Mouse (Mus musculus) neural tube, embryonic 11.5 days (tissue): ENCODE results near the gene Fuk. TPM values are rescaled to one million over a fixed set of nuclear protein-coding genes. Genes with fewer than 3 reads are reported as not detected.
"Not testable (repeated sequence)": the region's sequence is repeated elsewhere in the genome, so short reads cannot be mapped to it uniquely, and the experiment has no call there.

ENCODE experiments used
- ATAC-seq: fragments of 200-750 bp; cut with Nextera tagmentation; 2 replicates; pipeline ENCODE4 v1.8.0; 2017; ENCODE audit warnings: moderate number of reproducible peaks, mild to moderate bottlenecking, moderate TSS enrichment, moderate library complexity; ENCODE audit not compliant: insufficient read depth, low FRiP score, low TSS enrichment
- DNase-seq: peaks from one replicate; pipeline ENCODE4 v3.0.0-alpha.2; 2015; ENCODE audit warnings: low spot score
- H3K27ac ChIP-seq: fragments of 300-500 bp; sonication (generic); 2 replicates; pipeline ENCODE4 v1.5.1; 2014; ENCODE audit warnings: low read depth, mild to moderate bottlenecking, low read length
- H3K27me3 ChIP-seq: fragments of 300-500 bp; sonication (generic); 2 replicates; pipeline ENCODE4 v1.6.1; 2014; ENCODE audit warnings: mild to moderate bottlenecking, low read length, mixed read lengths; ENCODE audit not compliant: control insufficient read depth, insufficient read depth
- H3K36me3 ChIP-seq: fragments of 300-500 bp; sonication (generic); 2 replicates; pipeline ENCODE4 v1.6.1; 2014; ENCODE audit warnings: mild to moderate bottlenecking, low read length, moderate library complexity, mixed read lengths; ENCODE audit not compliant: control insufficient read depth, insufficient read depth
- H3K4me1 ChIP-seq: fragments of 300-500 bp; sonication (generic); 2 replicates; pipeline ENCODE4 v1.6.1; 2014; ENCODE audit warnings: low read length, mixed read lengths; ENCODE audit not compliant: control insufficient read depth, insufficient read depth
- H3K4me2 ChIP-seq: fragments of 300-500 bp; sonication (generic); 2 replicates; pipeline ENCODE4 v1.6.1; 2014; ENCODE audit warnings: low read depth, mild to moderate bottlenecking, moderate library complexity
- H3K4me3 ChIP-seq: fragments of 300-500 bp; sonication (generic); 2 replicates; pipeline ENCODE4 v1.5.1; 2014; ENCODE audit warnings: low read depth, low read length
- H3K9ac ChIP-seq: fragments of 300-500 bp; sonication (generic); 2 replicates; pipeline ENCODE4 v1.6.1; 2014; ENCODE audit warnings: mild to moderate bottlenecking, low read length
- H3K9me3 ChIP-seq: fragments of 300-500 bp; sonication (generic); 2 replicates; pipeline ENCODE4 v1.6.1; 2016; ENCODE audit warnings: low read length; ENCODE audit not compliant: control insufficient read depth
- WGBS: fragments of 180-500 bp; shearing (Covaris S2); extraction: QIAGEN DNeasy Blood & Tissue Kit; methylation state at CpG from one replicate; pipeline ENCODE4 v1.1.7; 2014; 5-methylcytosine and 5-hydroxymethylcytosine counted together
- polyA plus RNA-seq: library from polyadenylated mRNA; unstranded; fragments of >200 nt; fragmentation: Nextera tagmentation; extraction: Ambion mirVana; gene quantifications from 2 replicates; pipeline ENCODE4 v1.2.1, GENCODE M21; 2014

Fuk gene
- polyA plus RNA-seq, 1 experiment from 2014 or later = 6.4 TPM

DNA sequence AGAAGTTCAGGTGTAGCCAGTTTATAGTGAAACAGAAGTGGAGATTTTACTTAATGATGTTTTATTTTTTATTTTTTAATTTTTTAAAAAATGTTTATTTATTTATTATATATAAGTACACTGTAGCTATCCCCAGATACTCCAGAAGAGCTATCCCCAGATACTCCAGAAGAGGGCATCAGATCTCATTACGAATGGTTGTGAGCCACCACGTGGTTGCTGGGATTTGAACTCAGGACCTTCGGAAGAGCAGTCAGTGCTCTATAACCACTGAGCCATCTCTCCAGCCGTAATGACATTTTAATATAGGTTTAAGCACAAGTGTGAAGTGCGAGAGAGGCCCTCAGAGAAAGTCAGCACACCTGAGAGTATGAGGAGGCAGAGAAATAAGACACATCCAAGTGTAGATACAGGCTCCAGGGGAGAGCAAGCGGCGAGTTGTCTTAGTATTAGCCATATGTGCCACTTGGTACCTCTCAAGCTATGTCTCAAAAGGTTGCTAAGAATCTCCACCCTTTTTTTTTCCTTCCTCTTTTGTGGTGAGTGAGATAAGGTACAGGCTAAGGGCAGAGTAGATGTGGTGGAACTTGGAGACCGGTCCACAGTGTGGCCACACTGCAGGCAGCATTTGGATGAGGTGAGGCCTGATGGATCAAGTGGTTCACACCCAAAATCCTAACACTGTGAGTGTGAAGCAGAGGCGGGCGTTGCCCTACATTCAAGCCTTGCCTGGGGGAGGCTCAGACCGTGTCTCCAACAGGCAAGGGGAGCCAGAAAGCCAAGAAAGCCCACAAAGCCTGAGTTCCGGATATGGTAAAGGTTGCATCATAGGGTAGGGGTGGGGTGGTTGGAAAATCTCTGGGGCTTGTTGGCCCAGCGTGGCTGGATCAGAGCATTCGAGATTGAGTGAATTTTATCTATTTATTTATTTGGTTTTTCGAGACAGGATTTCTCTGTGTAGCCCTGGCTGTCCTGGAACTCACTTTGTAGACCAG, 9.6 kb upstream of the Fuk start:
- no peak for ATAC-seq
- peak; percentile 1 for DNase-seq
- no peak overlapping the region for H3K4me2 ChIP-seq

DNA sequence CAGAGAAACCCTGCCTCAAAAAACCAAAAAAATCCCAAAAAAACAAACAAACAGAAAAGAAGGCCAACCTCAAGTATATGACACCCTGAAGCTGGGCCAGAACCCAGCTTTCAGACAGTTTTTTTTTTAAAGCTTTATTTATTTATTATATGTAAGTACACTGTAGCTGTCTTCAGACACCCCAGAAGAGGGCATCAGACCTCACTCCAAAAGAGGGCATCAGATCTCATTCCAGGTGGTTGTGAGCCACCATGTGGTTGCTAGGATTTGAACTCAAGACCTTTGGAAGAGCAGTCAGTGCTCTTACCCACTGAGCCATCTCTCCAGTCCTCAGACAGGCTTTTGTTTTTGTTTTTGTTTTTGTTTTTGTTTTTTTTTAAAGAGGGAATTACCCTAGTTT, 7.6 kb upstream of the Fuk start:
- not testable (repeated sequence) for H3K9ac ChIP-seq, H3K4me2 ChIP-seq, H3K27me3 ChIP-seq, H3K9me3 ChIP-seq, ATAC-seq, H3K36me3 ChIP-seq, DNase-seq, H3K4me3 ChIP-seq, H3K27ac ChIP-seq, H3K4me1 ChIP-seq

More for the DNA sequence above, 9.6 kb upstream of the Fuk start:
- Histone ChIP-seq H3K27me3 (no peaks in the 10 kb centered on the region), H3K27ac (no peak overlapping the region), H3K36me3 (no peaks in the 10 kb centered on the region), H3K9ac (no peak overlapping the region), H3K4me1 (no peaks in the 10 kb centered on the region), H3K4me3 (no peak overlapping the region), H3K9me3 (no peaks in the 10 kb centered on the region)
- 83% methylated on average over 15 of the region's 15 CpGs for WGBS

DNA sequence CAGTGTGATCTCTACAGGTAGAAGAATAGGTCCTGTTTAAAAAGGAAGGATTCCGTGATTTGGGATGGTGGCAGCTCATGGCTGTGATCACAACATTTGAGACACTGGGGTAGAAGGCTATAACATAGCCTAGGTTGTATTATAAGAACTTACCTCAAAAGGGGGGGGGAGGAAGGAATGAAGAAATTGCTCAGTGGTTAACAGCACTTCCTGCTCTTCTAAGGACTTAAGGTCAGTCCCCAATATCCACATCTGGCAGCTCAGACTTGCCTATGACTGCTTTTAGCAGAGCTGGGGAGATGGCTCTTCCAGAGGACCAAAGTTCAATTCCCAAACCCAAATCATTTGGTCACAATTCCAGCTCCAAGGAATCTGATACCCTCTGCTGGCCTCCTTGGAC, 4.4 kb upstream of the Fuk start:
- no peaks in the 10 kb centered on the region for H3K9me3 ChIP-seq
- H3K27ac ChIP-seq = no peak overlapping the region
- no peaks in the 10 kb centered on the region for H3K27me3 ChIP-seq
- ATAC-seq (no peak), DNase-seq (no peak)
- 93% methylated on average over 1 of the region's 1 CpGs for WGBS
- no peaks in the 10 kb centered on the region for H3K4me1 ChIP-seq
- H3K4me3 ChIP-seq = no peak overlapping the region
- H3K9ac ChIP-seq = no peak overlapping the region
- no peaks in the 10 kb centered on the region for H3K36me3 ChIP-seq
- H3K4me2 ChIP-seq = no peak overlapping the region

DNA sequence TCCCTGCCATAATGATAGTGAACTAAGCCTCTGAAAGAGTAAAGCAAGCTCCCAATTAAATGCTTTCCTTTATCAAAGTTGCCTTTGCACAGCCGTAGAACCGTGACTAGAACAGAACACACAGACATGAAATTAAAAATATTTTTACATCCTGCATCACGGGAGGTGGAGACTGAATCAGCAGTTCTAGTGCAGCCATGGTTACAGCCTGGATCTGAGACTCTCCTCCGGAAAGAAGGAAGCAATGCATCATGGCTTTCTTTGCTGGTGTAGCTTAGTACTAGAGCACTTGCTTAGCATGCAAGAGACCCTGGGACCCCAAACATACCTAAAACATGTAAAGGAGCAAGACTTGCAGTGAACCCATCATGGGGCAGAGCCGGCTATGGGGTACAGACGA, 3.1 kb upstream of the Fuk start:
- H3K4me1 ChIP-seq = no peaks in the 10 kb centered on the region
- no peak overlapping the region for H3K27ac ChIP-seq
- H3K4me2 ChIP-seq = no peak overlapping the region
- no peak for ATAC-seq
- no peaks in the 10 kb centered on the region for H3K36me3 ChIP-seq
- H3K9ac ChIP-seq = no peak overlapping the region
- H3K9me3 ChIP-seq = no peaks in the 10 kb centered on the region
- 91% methylated on average over 6 of the region's 6 CpGs for whole genome bisulfite sequencing
- no peak for DNase-seq
- no peak overlapping the region for H3K4me3 ChIP-seq
- no peaks in the 10 kb centered on the region for H3K27me3 ChIP-seq

DNA sequence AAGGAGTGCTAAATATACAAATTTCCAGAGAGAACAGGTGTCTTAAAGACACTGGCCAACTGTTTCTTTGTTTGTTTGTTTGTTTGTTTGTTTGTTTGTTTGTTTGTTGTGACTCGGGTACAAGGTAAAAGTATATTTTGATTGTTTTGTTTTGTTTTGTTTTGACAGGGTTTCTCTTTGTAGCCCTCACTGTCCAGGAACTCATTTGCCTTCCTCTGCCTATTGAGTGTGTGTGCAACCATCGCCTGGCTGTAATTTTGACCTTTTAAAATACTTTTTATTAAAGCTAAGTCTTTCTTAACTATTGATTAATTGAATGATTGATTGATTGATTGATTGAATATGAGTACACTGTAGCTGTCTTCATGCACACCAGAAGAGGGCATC, 284 bp upstream of the Fuk start:
- no peaks in the 10 kb centered on the region for H3K27me3 ChIP-seq
- H3K4me3 ChIP-seq = peak overlapping the region; percentile 55; the same call in 1 of the 2 replicates
- H3K27ac ChIP-seq = no peak overlapping the region
- ATAC-seq (no peak), DNase-seq (no peak)
- no peak overlapping the region for H3K9ac ChIP-seq
- H3K9me3 ChIP-seq = no peaks in the 10 kb centered on the region
- no peaks in the 10 kb centered on the region for H3K36me3 ChIP-seq
- H3K4me1 ChIP-seq = no peaks in the 10 kb centered on the region
- H3K4me2 ChIP-seq = peak overlapping the region; percentile 45
- WGBS = 61% methylated on average over 2 of the region's 2 CpGs

DNA sequence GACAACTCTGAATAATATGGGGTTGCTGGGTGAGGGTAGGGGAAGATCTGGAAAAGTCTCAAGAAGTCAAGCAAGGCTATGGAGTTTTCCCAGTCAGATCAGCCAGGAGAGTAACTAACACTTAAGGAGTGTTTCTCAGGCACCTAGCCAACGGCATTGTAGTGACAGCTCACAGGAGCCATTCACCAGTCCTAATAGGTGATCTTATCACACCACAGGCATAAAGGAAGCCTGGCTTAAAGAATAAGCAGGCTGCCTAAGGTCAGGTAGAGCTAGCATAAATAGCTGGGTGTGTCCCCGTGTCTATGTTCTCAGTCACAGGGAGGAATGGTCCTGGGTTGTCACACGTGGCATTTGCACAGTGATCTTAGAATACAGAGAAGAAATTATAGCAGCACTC, 1.2 kb downstream of the Fuk start:
- no peaks in the 10 kb centered on the region for H3K27me3 ChIP-seq
- no peak overlapping the region for H3K4me3 ChIP-seq
- no peak overlapping the region for H3K27ac ChIP-seq
- ATAC-seq (no peak), DNase-seq (peak; percentile 2)
- H3K9me3 ChIP-seq = no peaks in the 10 kb centered on the region
- no peak overlapping the region for H3K9ac ChIP-seq
- no peaks in the 10 kb centered on the region for H3K4me1 ChIP-seq
- no peaks in the 10 kb centered on the region for H3K36me3 ChIP-seq
- no peak overlapping the region for H3K4me2 ChIP-seq
- 87% methylated on average over 3 of the region's 3 CpGs for WGBS

DNA sequence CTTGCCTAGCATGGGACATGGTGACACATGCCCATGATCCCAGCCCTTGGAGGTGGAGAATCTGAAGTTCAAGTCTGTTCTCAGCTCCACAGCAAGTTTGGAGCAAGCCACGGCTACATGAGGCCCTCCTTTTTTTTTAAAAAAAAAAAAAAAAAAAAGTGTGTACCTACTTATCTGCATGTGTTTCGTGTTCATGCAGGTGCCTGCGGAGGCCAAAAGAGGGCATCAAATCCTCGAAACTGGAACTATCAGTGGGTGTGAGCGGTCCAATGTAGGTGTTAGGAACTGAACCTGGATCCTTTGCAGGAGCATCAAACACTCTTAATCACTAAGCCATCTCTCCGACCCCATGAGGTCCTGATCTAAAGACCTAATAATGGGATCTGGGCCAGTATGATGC, 4.8 kb downstream of the Fuk start:
- H3K27me3 ChIP-seq = no peaks in the 10 kb centered on the region
- no peak overlapping the region for H3K9ac ChIP-seq
- H3K27ac ChIP-seq = no peak overlapping the region
- WGBS = 86% methylated on average over 6 of the region's 6 CpGs
- ATAC-seq (no peak), DNase-seq (peak; percentile 8)
- H3K4me1 ChIP-seq = no peaks in the 10 kb centered on the region
- no peaks in the 10 kb centered on the region for H3K9me3 ChIP-seq
- H3K36me3 ChIP-seq = no peaks in the 10 kb centered on the region
- no peak overlapping the region for H3K4me3 ChIP-seq
- H3K4me2 ChIP-seq = no peak overlapping the region

DNA sequence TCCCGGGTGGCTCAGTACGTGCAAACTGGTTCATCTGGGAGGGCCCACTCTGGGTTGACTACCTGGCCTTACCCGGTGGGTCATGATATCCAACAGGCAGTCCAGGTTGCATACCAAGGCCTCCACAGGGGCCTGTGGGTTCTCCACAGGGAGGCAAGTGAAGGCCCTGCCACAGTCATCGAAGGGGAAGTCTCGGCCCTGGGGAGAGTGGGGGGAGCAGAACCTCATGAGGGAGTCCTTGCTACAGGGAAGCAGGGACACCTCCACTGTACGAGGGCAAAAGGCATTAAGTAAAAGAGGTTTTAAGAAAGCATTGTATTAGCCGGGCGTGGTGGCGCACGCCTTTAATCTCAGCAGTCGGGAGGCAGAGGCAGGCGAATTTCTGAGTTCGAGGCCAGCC, 6.5 kb downstream of the Fuk start:
- Histone ChIP-seq H3K9ac (no peak overlapping the region), H3K27ac (no peak overlapping the region), H3K9me3 (no peaks in the 10 kb centered on the region), H3K36me3 (no peaks in the 10 kb centered on the region), H3K27me3 (no peaks in the 10 kb centered on the region), H3K4me1 (no peaks in the 10 kb centered on the region), H3K4me2 (no peak overlapping the region), H3K4me3 (no peak overlapping the region)
- peak; percentile 8 for DNase-seq
- ATAC-seq = no peak
- whole genome bisulfite sequencing = 92% methylated on average over 13 of the region's 13 CpGs

DNA sequence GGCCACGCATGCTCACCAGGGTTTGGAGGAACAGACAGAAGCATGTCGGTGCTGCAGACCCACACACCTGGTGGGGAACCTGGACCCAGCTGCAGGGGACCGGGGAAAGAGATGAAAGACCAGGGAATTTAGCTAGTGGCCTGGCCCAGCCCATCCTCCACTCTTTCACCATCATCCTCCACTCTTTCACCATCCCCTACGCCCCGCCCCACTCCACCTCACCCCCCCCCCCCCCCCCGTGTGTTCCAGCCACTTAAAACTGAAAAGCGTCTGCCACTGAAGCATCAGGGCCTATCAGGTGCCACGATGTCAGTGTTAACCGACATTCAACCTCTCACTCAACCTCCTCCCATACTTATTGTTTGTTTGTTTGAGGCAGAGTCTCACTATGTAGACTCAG, 7.0 kb downstream of the Fuk start:
- Histone ChIP-seq H3K27me3 (no peaks in the 10 kb centered on the region), H3K4me1 (no peaks in the 10 kb centered on the region), H3K4me3 (no peak overlapping the region), H3K4me2 (no peak overlapping the region), H3K27ac (no peak overlapping the region), H3K9ac (no peak overlapping the region), H3K9me3 (no peaks in the 10 kb centered on the region), H3K36me3 (no peaks in the 10 kb centered on the region)
- 78% methylated on average over 8 of the region's 9 CpGs for WGBS
- DNase-seq = peak; percentile 0
- ATAC-seq = no peak
